Mouse (Mus musculus): ENCODE data around the gene Lysmd4.
"Not testable (repeated sequence)": the region's sequence is repeated elsewhere in the genome, so short reads cannot be mapped to it uniquely, and the experiment has no call there.

The Lysmd4 gene

GRCm38 (mm10) chr7:67230640-67231140 lies 8.3 kb downstream of the Lysmd4 start:
- DNase-seq (ENCODE audit: low spot score), result no peak

GRCm38 (mm10) chr7:67232504-67232903 lies 10.2 kb downstream of the Lysmd4 start:
- DNase-seq (ENCODE audit: low spot score), result no peak

GRCm38 (mm10) chr7:67234797-67235196 lies 12.5 kb downstream of the Lysmd4 start:
- no peak for DNase-seq (ENCODE audit: low spot score)

GRCm38 (mm10) chr7:67236351-67236750 lies 14.0 kb downstream of the Lysmd4 start:
- DNase-seq (ENCODE audit: low spot score), result no peak

- DNase-seq (ENCODE audit: low spot score), result no peak
Observed at GRCm38 (mm10) chr7:67237752-67238151, 15.4 kb downstream of the Lysmd4 start.

- DNase-seq (ENCODE audit: low spot score), result no peak
Observed at GRCm38 (mm10) chr7:67241969-67242368, 19.6 kb downstream of the Lysmd4 start.

- DNase-seq (ENCODE audit: low spot score), result no peak
Observed at GRCm38 (mm10) chr7:67243121-67243893, 21.0 kb downstream of the Lysmd4 start.

GRCm38 (mm10) chr7:67243894-67244282 lies 21.5 kb downstream of the Lysmd4 start:
- no peak for DNase-seq (ENCODE audit: low spot score)

GRCm38 (mm10) chr7:67245255-67245654 lies 22.9 kb downstream of the Lysmd4 start:
- no peak for DNase-seq (ENCODE audit: low spot score)

- no peak for DNase-seq (ENCODE audit: low spot score)
Observed at GRCm38 (mm10) chr7:67246067-67246466, 23.7 kb downstream of the Lysmd4 start.

- no peak for DNase-seq (ENCODE audit: low spot score)
Observed at GRCm38 (mm10) chr7:67259828-67260563, 37.7 kb downstream of the Lysmd4 start.

GRCm38 (mm10) chr7:67270447-67270846 lies 48.1 kb downstream of the Lysmd4 start:
- not testable (repeated sequence) for DNase-seq (ENCODE audit: low spot score)

GRCm38 (mm10) chr7:67283581-67283980 lies 61.2 kb downstream of the Lysmd4 start:
- DNase-seq (ENCODE audit: low spot score), result no peak

GRCm38 (mm10) chr7:67287456-67287855 lies 65.1 kb downstream of the Lysmd4 start:
- DNase-seq (ENCODE audit: low spot score), result peak; percentile 37

GRCm38 (mm10) chr7:67291356-67291755 lies 69.0 kb downstream of the Lysmd4 start:
- DNase-seq (ENCODE audit: low spot score), result no peak

- DNase-seq (ENCODE audit: low spot score), result no peak
Observed at GRCm38 (mm10) chr7:67296419-67296818, 74.1 kb downstream of the Lysmd4 start.

- DNase-seq (ENCODE audit: low spot score), result no peak
Observed at GRCm38 (mm10) chr7:67304937-67305336, 82.6 kb downstream of the Lysmd4 start.

GRCm38 (mm10) chr7:67307078-67307477 lies 84.7 kb downstream of the Lysmd4 start:
- DNase-seq (ENCODE audit: low spot score), result no peak

GRCm38 (mm10) chr7:67308102-67308501 lies 85.8 kb downstream of the Lysmd4 start:
- no peak for DNase-seq (ENCODE audit: low spot score)

GRCm38 (mm10) chr7:67310151-67310550 lies 87.8 kb downstream of the Lysmd4 start:
- no peak for DNase-seq (ENCODE audit: low spot score)

- DNase-seq (ENCODE audit: low spot score), result no peak
Observed at GRCm38 (mm10) chr7:67313200-67313599, 90.9 kb downstream of the Lysmd4 start.

GRCm38 (mm10) chr7:67318697-67319096 lies 96.4 kb downstream of the Lysmd4 start:
- no peak for DNase-seq (ENCODE audit: low spot score)

- DNase-seq (ENCODE audit: low spot score), result no peak
Observed at GRCm38 (mm10) chr7:67320359-67320758, 98.0 kb downstream of the Lysmd4 start.
